In genomic region chr5:27077821-27078220, GRCm38 (mm10) we compare ENCODE assay signal across 29 mouse cellular contexts.
DNase-seq lines count a peak whose midpoint lies in the region; ATAC-seq and TF ChIP-seq lines count a peak whose summit lies in the region.
"Had no signal": no experiment of that assay in that cellular context is flagged by ENCODE, and none has a peak within 500 bp of the region (broad histone marks: within the 10 kb centered on the region; RNA-seq: fewer than 3 reads in every experiment).

No protein-coding gene starts in this region.

- no peak for TF ChIP-seq POLR2A in brain, embryonic 14.5 days (IDR thresholded peaks at IDR 0.05; ENCODE audit: borderline replicate concordance, extremely low read depth, insufficient read depth, insufficient read length, poor library complexity, severe bottlenecking)

- peak; percentile 55 for DNase-seq in forebrain, postnatal 0 days
- no peak for DNase-seq in forebrain, embryonic 11.5 days (ENCODE audit: low spot score)
- DNase-seq in layer of hippocampus, adult 2 months (ENCODE audit: low spot score in 2 of 2): peak in 1 of 2 experiments; percentile 25
- DNase-seq in layer of hippocampus, adult 8-10 months (ENCODE audit: low spot score in 2 of 2): no peak
- DNase-seq in midbrain, embryonic 11.5 days (ENCODE audit: low spot score, missing footprints): no peak
- peak; percentile 40 for DNase-seq in brain, embryonic 14.5 days (ENCODE audit: low read depth)
- no peak for DNase-seq in lung, adult 18-20 months
- DNase-seq: adrenal gland, postnatal 10 days; adrenal gland, postnatal 36 days; B cell, adult 2 months; cerebellum, adult 18-20 months; cerebellum, adult 9-10 months; cerebellum, postnatal 14 days; gastrocnemius, postnatal 10 days; gastrocnemius, postnatal 36 days; heart, adult 2 months; heart, postnatal 14 days; heart, postnatal 4 days had no signal

- ATAC-seq in forebrain, postnatal 0 days: no peak
- ATAC-seq in forebrain, embryonic 11.5 days (replicated peaks; ENCODE audit: low FRiP score): no peak
- no peak for ATAC-seq in midbrain, embryonic 16.5 days
- ATAC-seq in midbrain, embryonic 11.5 days (ENCODE audit: low FRiP score): no peak
- ATAC-seq: forebrain, embryonic 16.5 days; intestine, embryonic 15.5 days; Patski had no signal

- no peak overlapping the region for H3K4me3 ChIP-seq in forebrain, postnatal 0 days (ENCODE audit: low read depth, low read length)
- no peak overlapping the region for H3K4me3 ChIP-seq in forebrain, embryonic 11.5 days (ENCODE audit: low read depth, low read length)
- no peak overlapping the region for H3K4me3 ChIP-seq in layer of hippocampus, adult 2 months
- H3K4me3 ChIP-seq in midbrain, embryonic 16.5 days (ENCODE audit: low read depth, low read length): no peak overlapping the region
- H3K4me3 ChIP-seq in midbrain, embryonic 11.5 days (ENCODE audit: low read depth, low read length): no peak overlapping the region
- H3K4me3 ChIP-seq: forebrain, embryonic 12.5 days; heart, adult 2 months; heart, embryonic 10.5 days; heart, embryonic 13.5 days; hindbrain, embryonic 12.5 days; hindbrain, embryonic 15.5 days; intestine, embryonic 15.5 days had no signal

- 52% methylated on average over 1 of the region's 1 CpGs for WGBS in forebrain, postnatal 0 days
- WGBS in forebrain, embryonic 11.5 days: 68% methylated on average over 1 of the region's 1 CpGs
- WGBS in midbrain, embryonic 16.5 days: 82% methylated on average over 1 of the region's 1 CpGs
- WGBS in midbrain, embryonic 11.5 days: 67% methylated on average over 1 of the region's 1 CpGs

- H3K4me2 ChIP-seq in forebrain, postnatal 0 days (ENCODE audit: low read depth): no peak overlapping the region
- H3K4me2 ChIP-seq in forebrain, embryonic 11.5 days (ENCODE audit: low read depth, low read length, severe bottlenecking): no peak overlapping the region
- H3K4me2 ChIP-seq in midbrain, embryonic 16.5 days (ENCODE audit: low read length): no peak overlapping the region
- H3K4me2 ChIP-seq in midbrain, embryonic 11.5 days: no peak overlapping the region
- H3K4me2 ChIP-seq: forebrain, embryonic 12.5 days; heart, embryonic 13.5 days; hindbrain, embryonic 12.5 days; hindbrain, embryonic 15.5 days; intestine, embryonic 15.5 days had no signal

- no peak for TF ChIP-seq CTCF in forebrain, postnatal 0 days (IDR thresholded peaks at IDR 0.05; ENCODE audit: low read depth)
- TF ChIP-seq CTCF in layer of hippocampus, adult 2 months (conservative IDR thresholded peaks at IDR 0.05): no peak
- no peak for TF ChIP-seq CTCF in brain, embryonic 14.5 days (IDR thresholded peaks at IDR 0.05; ENCODE audit: borderline replicate concordance, extremely low read depth, insufficient read depth, insufficient read length)

- no peaks in the 10 kb centered on the region for H3K27me3 ChIP-seq in forebrain, postnatal 0 days (ENCODE audit: insufficient read depth, low read length)
- no peaks in the 10 kb centered on the region for H3K27me3 ChIP-seq in forebrain, embryonic 11.5 days (ENCODE audit: control insufficient read depth, insufficient read depth, low read length)
- no peaks in the 10 kb centered on the region for H3K27me3 ChIP-seq in midbrain, embryonic 16.5 days (ENCODE audit: control insufficient read depth, insufficient read depth, low read depth, low read length)
- no peaks in the 10 kb centered on the region for H3K27me3 ChIP-seq in midbrain, embryonic 11.5 days (ENCODE audit: control insufficient read depth, insufficient read depth, low read length)
- H3K27me3 ChIP-seq: CH12.LX; forebrain, embryonic 12.5 days; heart, embryonic 13.5 days; hindbrain, embryonic 12.5 days; hindbrain, embryonic 15.5 days; intestine, embryonic 15.5 days; Patski had no signal

- no peaks in the 10 kb centered on the region for H3K4me1 ChIP-seq in forebrain, postnatal 0 days (ENCODE audit: insufficient read depth)
- H3K4me1 ChIP-seq in forebrain, embryonic 11.5 days (replicated peaks; ENCODE audit: control insufficient read depth, insufficient read depth, low read length): no peaks in the 10 kb centered on the region
- peaks cover 25% of the 10 kb centered on the region for H3K4me1 ChIP-seq in midbrain, embryonic 16.5 days (ENCODE audit: control insufficient read depth, insufficient read depth, low read length)
- H3K4me1 ChIP-seq in midbrain, embryonic 11.5 days (ENCODE audit: control insufficient read depth, insufficient read depth, low read length): no peaks in the 10 kb centered on the region
- H3K4me1 ChIP-seq: forebrain, embryonic 12.5 days; heart, embryonic 10.5 days; heart, embryonic 13.5 days; intestine, embryonic 15.5 days had no signal

- H3K9me3 ChIP-seq in forebrain, postnatal 0 days (ENCODE audit: low read length): no peaks in the 10 kb centered on the region
- H3K9me3 ChIP-seq in forebrain, embryonic 11.5 days (ENCODE audit: control insufficient read depth, low read length): no peaks in the 10 kb centered on the region
- no peaks in the 10 kb centered on the region for H3K9me3 ChIP-seq in midbrain, embryonic 16.5 days (replicated peaks; ENCODE audit: control insufficient read depth, low read length, poor library complexity, severe bottlenecking)
- no peaks in the 10 kb centered on the region for H3K9me3 ChIP-seq in midbrain, embryonic 11.5 days (ENCODE audit: control insufficient read depth, low read length)
- H3K9me3 ChIP-seq: forebrain, embryonic 12.5 days; G1E; heart, embryonic 10.5 days; heart, embryonic 13.5 days; hindbrain, embryonic 12.5 days; hindbrain, embryonic 15.5 days; intestine, embryonic 15.5 days had no signal

- no peak overlapping the region for H3K27ac ChIP-seq in forebrain, postnatal 0 days (ENCODE audit: low read depth, low read length)
- H3K27ac ChIP-seq in forebrain, embryonic 11.5 days (ENCODE audit: low read depth, low read length): no peak overlapping the region
- H3K27ac ChIP-seq in layer of hippocampus, adult 2 months: peak overlapping the region; percentile 19; the same call in 1 of the 2 replicates
- peak overlapping the region; percentile 13; the same call in 1 of the 2 replicates for H3K27ac ChIP-seq in midbrain, embryonic 16.5 days (ENCODE audit: low read length)
- no peak overlapping the region for H3K27ac ChIP-seq in midbrain, embryonic 11.5 days (ENCODE audit: low read depth, low read length)
- H3K27ac ChIP-seq: forebrain, embryonic 12.5 days; heart, adult 2 months; heart, embryonic 10.5 days; heart, embryonic 13.5 days; hindbrain, embryonic 12.5 days; hindbrain, embryonic 15.5 days; intestine, embryonic 15.5 days had no signal

- H3K36me3 ChIP-seq in forebrain, postnatal 0 days (ENCODE audit: insufficient read depth): no peaks in the 10 kb centered on the region
- no peaks in the 10 kb centered on the region for H3K36me3 ChIP-seq in forebrain, embryonic 11.5 days (ENCODE audit: control insufficient read depth, insufficient read depth, low read length)
- no peaks in the 10 kb centered on the region for H3K36me3 ChIP-seq in midbrain, embryonic 16.5 days (ENCODE audit: control insufficient read depth, insufficient read depth, low read length)
- H3K36me3 ChIP-seq in midbrain, embryonic 11.5 days (ENCODE audit: control insufficient read depth, insufficient read depth, low read length): no peaks in the 10 kb centered on the region
- H3K36me3 ChIP-seq: forebrain, embryonic 12.5 days; G1E; heart, embryonic 10.5 days; heart, embryonic 13.5 days; hindbrain, embryonic 12.5 days; hindbrain, embryonic 15.5 days; intestine, embryonic 15.5 days had no signal

- no peak overlapping the region for H3K9ac ChIP-seq in forebrain, postnatal 0 days
- no peak overlapping the region for H3K9ac ChIP-seq in forebrain, embryonic 11.5 days (ENCODE audit: low read length)
- no peak overlapping the region for H3K9ac ChIP-seq in midbrain, embryonic 16.5 days (ENCODE audit: low read depth, low read length)
- H3K9ac ChIP-seq in midbrain, embryonic 11.5 days (ENCODE audit: low read length): no peak overlapping the region
- H3K9ac ChIP-seq: forebrain, embryonic 12.5 days; heart, embryonic 13.5 days; hindbrain, embryonic 12.5 days; hindbrain, embryonic 15.5 days; intestine, embryonic 15.5 days had no signal

Comparison
In these comparisons a context has a peak if more than half of its experiments do, and no peak if none do; other contexts are left out.
1. DNase-seq: peak in forebrain, postnatal 0 days (single experiment) and brain, embryonic 14.5 days (single experiment); none in forebrain, embryonic 11.5 days (single experiment), layer of hippocampus, adult 8-10 months (0 of 2), midbrain, embryonic 11.5 days (single experiment) and lung, adult 18-20 months (0 of 2).
2. H3K27ac ChIP-seq: peak in layer of hippocampus, adult 2 months (single experiment) and midbrain, embryonic 16.5 days (single experiment); none in forebrain, postnatal 0 days (single experiment), forebrain, embryonic 11.5 days (single experiment) and midbrain, embryonic 11.5 days (single experiment).